Mouse (Mus musculus) lung, embryonic 14.5 days (tissue): ENCODE results near the gene Ttf2. TPM values are rescaled to one million over a fixed set of nuclear protein-coding genes. Genes with fewer than 3 reads are reported as not detected.

Experiments
- ATAC-seq: fragments of 200-750 bp; cut with Nextera tagmentation; 2 replicates; pipeline ENCODE4 v1.8.0; 2017; ENCODE audit warnings: mild to moderate bottlenecking, moderate TSS enrichment, moderate library complexity; ENCODE audit not compliant: insufficient read depth
- DNase-seq: peaks from one replicate; pipeline ENCODE4 v3.0.0-alpha.2; 2015
- H3K27ac ChIP-seq: fragments of 300-500 bp; sonication (generic); 2 replicates; pipeline ENCODE4 v1.5.1; 2014; ENCODE audit warnings: low read depth, mild to moderate bottlenecking, moderate library complexity
- H3K27me3 ChIP-seq: fragments of 300-500 bp; sonication (generic); 2 replicates; pipeline ENCODE4 v1.6.1; 2014; ENCODE audit warnings: low read length, control low read depth; ENCODE audit not compliant: insufficient read depth
- H3K36me3 ChIP-seq: fragments of 300-500 bp; sonication (generic); 2 replicates; pipeline ENCODE4 v1.6.1; 2014; ENCODE audit warnings: control low read depth; ENCODE audit not compliant: insufficient read depth
- H3K4me1 ChIP-seq: fragments of 300-500 bp; sonication (generic); 2 replicates; pipeline ENCODE4 v1.6.1; 2014; ENCODE audit warnings: antibody characterized with exemption, control low read depth; ENCODE audit not compliant: insufficient read depth
- H3K4me2 ChIP-seq: fragments of 300-500 bp; sonication (generic); 2 replicates; pipeline ENCODE4 v1.6.1; 2014; ENCODE audit warnings: mild to moderate bottlenecking
- H3K4me3 ChIP-seq: fragments of 300-500 bp; sonication (generic); 2 replicates; pipeline ENCODE4 v1.5.1; 2014; ENCODE audit warnings: low read depth, low read length
- H3K9ac ChIP-seq: fragments of 300-500 bp; sonication (generic); 2 replicates; pipeline ENCODE4 v1.6.1; 2014
- H3K9me3 ChIP-seq: fragments of 300-500 bp; sonication (generic); 2 replicates; pipeline ENCODE4 v1.6.1; 2016; ENCODE audit warnings: low read depth, low read length, control low read depth
- CTCF ChIP-seq: IDR thresholded peaks from 2 replicates; pipeline ENCODE4 v1.5.1; 2016; ENCODE audit warnings: antibody characterized with exemption, low read depth
- WGBS: fragments of 180-500 bp; shearing (Covaris S2); extraction: QIAGEN DNeasy Blood & Tissue Kit; methylation state at CpG from one replicate; pipeline ENCODE4 v1.1.7; 2014; 5-methylcytosine and 5-hydroxymethylcytosine counted together
- polyA plus RNA-seq: library from polyadenylated mRNA; unstranded; fragments of >200 nt; fragmentation: Nextera tagmentation; extraction: Ambion mirVana; gene quantifications from 2 replicates; pipeline ENCODE4 v1.2.1, GENCODE M21; 2014

Gene Ttf2
- polyA plus RNA-seq, 1 experiment from 2014 or later, result 27.7 TPM

DNA sequence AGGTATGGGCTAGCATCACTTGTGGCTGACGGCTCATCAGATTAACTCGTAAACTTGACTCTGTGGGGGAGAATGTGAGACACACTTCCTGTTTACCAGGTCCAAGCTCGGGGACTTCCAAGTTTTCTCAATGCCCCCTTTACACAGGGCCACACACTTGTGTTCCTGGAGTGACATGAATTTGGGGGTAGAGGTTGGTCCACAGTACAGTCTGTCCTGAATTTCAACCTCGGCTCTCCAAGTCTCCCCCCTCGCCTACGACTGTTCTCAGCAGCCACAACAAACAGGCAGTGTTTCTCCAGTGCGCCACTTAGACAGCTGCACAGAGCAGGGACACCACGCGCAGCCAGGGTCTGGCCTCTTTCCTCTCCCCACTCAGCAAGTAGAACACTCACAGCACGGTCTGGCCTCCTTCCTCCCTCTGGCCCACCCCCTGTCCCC is 42.7 kb upstream of the Ttf2 start:
- DNase-seq, result peak; percentile 27
- H3K27me3 ChIP-seq, result no peaks in the 10 kb centered on the region
- no peaks in the 10 kb centered on the region for H3K36me3 ChIP-seq
- 43% methylated on average over 10 of the region's 10 CpGs for WGBS
- no peak overlapping the region for H3K4me2 ChIP-seq
- H3K9me3 ChIP-seq, result no peaks in the 10 kb centered on the region
- no peak for TF ChIP-seq CTCF
- ATAC-seq, result peak; percentile 54; the same call in 1 of the 2 replicates
- H3K4me1 ChIP-seq, result no peaks in the 10 kb centered on the region
- H3K27ac ChIP-seq, result no peak overlapping the region
- H3K9ac ChIP-seq, result no peak overlapping the region
- no peak overlapping the region for H3K4me3 ChIP-seq

DNA sequence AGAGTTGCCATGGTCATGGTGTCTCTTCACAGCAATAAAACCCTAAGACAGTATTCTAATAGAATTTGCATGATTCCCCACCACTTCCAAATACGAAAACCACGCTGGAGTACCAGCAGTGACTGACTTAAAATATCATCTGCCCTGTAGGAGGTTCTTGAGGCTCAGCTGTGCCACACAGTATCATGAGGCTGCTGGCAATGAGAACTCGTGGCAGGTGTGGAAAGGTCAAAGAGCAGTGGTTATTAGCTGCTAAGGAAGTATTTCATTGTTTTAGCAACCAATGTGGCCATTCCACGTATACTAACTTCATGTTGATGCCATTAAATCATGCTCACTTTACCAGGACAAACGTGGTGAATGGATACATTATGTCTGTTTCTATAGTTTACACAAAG is 41.7 kb upstream of the Ttf2 start:
- DNase-seq (no peak), ATAC-seq (no peak)
- H3K36me3 ChIP-seq, result no peaks in the 10 kb centered on the region
- H3K4me2 ChIP-seq, result no peak overlapping the region
- no peak overlapping the region for H3K4me3 ChIP-seq
- TF ChIP-seq CTCF, result no peak
- H3K27me3 ChIP-seq, result no peaks in the 10 kb centered on the region
- H3K9ac ChIP-seq, result no peak overlapping the region
- no peak overlapping the region for H3K27ac ChIP-seq
- 54% methylated on average over 5 of the region's 5 CpGs for WGBS
- no peaks in the 10 kb centered on the region for H3K4me1 ChIP-seq
- H3K9me3 ChIP-seq, result no peaks in the 10 kb centered on the region

- no peak overlapping the region for H3K4me3 ChIP-seq
- H3K4me2 ChIP-seq, result no peak overlapping the region
- no peaks in the 10 kb centered on the region for H3K27me3 ChIP-seq
- no peaks in the 10 kb centered on the region for H3K36me3 ChIP-seq
- no peak for DNase-seq
- H3K9me3 ChIP-seq, result no peaks in the 10 kb centered on the region
- WGBS, result 90% methylated on average over 4 of the region's 4 CpGs
- H3K9ac ChIP-seq, result no peak overlapping the region
- ATAC-seq, result no peak
- no peak overlapping the region for H3K27ac ChIP-seq
- TF ChIP-seq CTCF, result no peak
- H3K4me1 ChIP-seq, result no peaks in the 10 kb centered on the region
Measured at GRCm38 (mm10) chr3:101010589-101011202, 41.2 kb upstream of the Ttf2 start.

DNA sequence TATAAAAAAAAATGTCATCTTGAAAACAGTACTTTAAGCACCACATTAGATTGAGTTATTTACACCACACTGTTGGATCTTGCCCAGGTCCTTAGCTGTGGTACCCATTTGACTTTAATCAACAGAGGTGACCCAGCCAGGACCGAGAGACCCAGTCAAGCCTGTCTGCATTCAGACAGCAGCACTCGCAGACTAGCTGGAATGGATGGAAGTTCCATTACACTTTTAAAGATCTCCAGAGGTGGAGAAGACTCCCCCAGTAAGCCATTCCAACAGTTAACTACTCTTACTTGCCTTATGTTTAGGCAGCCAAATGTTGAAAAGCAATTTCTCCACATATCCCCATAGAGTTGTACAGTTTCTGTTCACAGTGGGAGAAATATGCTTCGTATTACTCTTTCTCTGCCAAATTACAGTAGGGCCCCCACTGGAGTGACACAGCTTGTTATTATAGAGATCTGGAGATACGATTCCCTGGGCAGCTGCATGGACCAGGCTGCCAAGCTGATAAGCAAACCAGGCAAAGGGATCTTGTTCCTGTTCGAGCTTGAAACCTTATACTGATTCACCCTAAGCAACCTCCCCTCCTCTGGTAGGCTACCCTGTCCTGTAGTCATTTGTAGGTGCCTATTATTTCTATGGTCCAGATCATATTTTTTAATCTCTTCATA is 37.8 kb upstream of the Ttf2 start:
- Histone ChIP-seq H3K9ac (no peak overlapping the region), H3K4me2 (no peak overlapping the region), H3K27me3 (no peaks in the 10 kb centered on the region), H3K36me3 (no peaks in the 10 kb centered on the region), H3K27ac (no peak overlapping the region), H3K9me3 (no peaks in the 10 kb centered on the region), H3K4me1 (no peaks in the 10 kb centered on the region), H3K4me3 (no peak overlapping the region)
- no peak for DNase-seq
- no peak for TF ChIP-seq CTCF
- no peak for ATAC-seq
- 59% methylated on average over 5 of the region's 5 CpGs for WGBS

DNA sequence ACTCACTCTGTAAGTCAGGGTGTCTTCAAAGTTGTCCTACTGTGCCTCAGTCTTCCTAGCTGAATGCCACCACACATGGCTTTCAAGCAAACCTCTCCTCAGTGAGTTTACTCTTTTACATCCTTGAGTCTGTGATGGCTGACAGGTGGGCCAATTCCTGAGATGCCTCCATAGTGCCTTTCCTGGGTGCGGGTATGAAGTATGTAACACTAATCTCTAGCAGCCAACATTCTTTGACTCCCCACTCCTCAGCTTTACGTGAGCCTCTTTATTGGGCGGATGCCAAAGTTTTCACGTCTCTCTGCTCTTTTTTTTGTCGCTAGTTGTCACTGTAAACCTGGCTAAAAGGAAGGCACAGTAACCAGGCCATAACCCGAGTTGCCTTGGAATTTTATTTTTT is 35.9 kb upstream of the Ttf2 start:
- no peak for ATAC-seq

GRCm38 (mm10) chr3:101003575-101004356 is 34.3 kb upstream of the Ttf2 start:
- Histone ChIP-seq H3K4me1 (peaks cover 2% of the 10 kb centered on the region; the same call in 1 of the 2 replicates), H3K36me3 (no peaks in the 10 kb centered on the region), H3K27me3 (no peaks in the 10 kb centered on the region), H3K9me3 (no peaks in the 10 kb centered on the region), H3K27ac (no peak overlapping the region), H3K4me2 (no peak overlapping the region), H3K4me3 (no peak overlapping the region), H3K9ac (no peak overlapping the region)
- DNase-seq (no peak), ATAC-seq (no peak)
- 81% methylated on average over 15 of the region's 15 CpGs for WGBS
- peak; percentile 14; the same call in 1 of the 2 replicates for TF ChIP-seq CTCF

More for the DNA sequence above, 35.9 kb upstream of the Ttf2 start:
- Histone ChIP-seq H3K4me1 (no peaks in the 10 kb centered on the region), H3K36me3 (no peaks in the 10 kb centered on the region), H3K4me2 (no peak overlapping the region), H3K9ac (no peak overlapping the region), H3K27me3 (no peaks in the 10 kb centered on the region), H3K4me3 (no peak overlapping the region), H3K9me3 (no peaks in the 10 kb centered on the region), H3K27ac (no peak overlapping the region)
- peak; percentile 44 for DNase-seq
- TF ChIP-seq CTCF, result no peak
- 51% methylated on average over 6 of the region's 6 CpGs for WGBS

- H3K27ac ChIP-seq, result no peak overlapping the region
- no peaks in the 10 kb centered on the region for H3K27me3 ChIP-seq
- no peak overlapping the region for H3K9ac ChIP-seq
- WGBS, result 23% methylated on average over 2 of the region's 2 CpGs
- TF ChIP-seq CTCF, result no peak
- DNase-seq (no peak), ATAC-seq (no peak)
- H3K4me2 ChIP-seq, result no peak overlapping the region
- H3K4me1 ChIP-seq, result peaks cover 11% of the 10 kb centered on the region
- H3K36me3 ChIP-seq, result no peaks in the 10 kb centered on the region
- H3K9me3 ChIP-seq, result no peaks in the 10 kb centered on the region
- no peak overlapping the region for H3K4me3 ChIP-seq
Measured at GRCm38 (mm10) chr3:100999732-101000131, 30.3 kb upstream of the Ttf2 start.
